Mouse (Mus musculus) regulatory T cell (primary cell): Measurements from ENCODE around the gene Cant1.

Experiments
- in situ Hi-C: fragments of 300-600 bp; cut with MboI, MseI; formaldehyde crosslinking; loops from one replicate; pipeline ENCODE4 v1.15.1; 2025; ENCODE audit warnings: high pct_unique_total_duplicates

Gene Cant1

GRCm38 (mm10) chr11:118430291-118430885 is 11.5 kb upstream of the Cant1 start:
- in situ Hi-C loops, result no loop called here

DNA sequence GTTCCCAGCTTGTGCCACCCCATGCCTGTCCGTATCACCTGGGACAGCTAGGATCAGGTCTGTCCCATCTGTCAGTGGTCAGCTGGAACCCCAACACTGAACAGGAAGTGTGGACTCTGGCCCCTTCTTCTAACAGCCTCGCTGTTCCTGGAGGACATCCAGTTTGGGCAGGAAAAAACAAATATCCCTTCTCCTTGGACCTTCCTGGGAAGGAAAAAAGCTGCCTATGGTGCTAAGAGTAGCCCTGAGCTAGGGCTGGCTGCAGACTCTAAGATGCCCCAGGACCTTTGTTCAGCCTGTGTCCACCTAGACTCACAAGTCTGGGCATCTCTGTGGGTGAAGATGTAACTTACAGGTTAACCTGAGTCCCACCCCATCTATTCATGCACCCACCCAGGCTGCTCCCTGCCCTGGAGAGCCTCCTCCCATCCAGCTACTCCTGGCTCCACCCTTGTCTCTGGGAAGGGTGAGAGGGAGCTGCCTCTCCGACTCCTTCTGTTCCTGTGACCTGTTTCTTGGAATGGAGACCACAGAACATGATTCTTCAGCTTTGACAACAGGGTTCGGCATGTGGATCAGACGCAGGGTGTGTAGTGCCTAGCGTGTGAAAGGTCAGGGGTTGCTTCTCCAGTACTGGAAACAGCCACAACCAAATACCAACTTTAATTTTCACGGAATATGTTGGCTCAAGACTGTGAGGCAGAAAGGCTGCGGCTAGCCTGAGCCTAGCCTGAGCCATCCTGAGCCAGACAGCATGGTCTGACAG is 10.2 kb upstream of the Cant1 start:
- in situ Hi-C loops, result no loop called here

GRCm38 (mm10) chr11:118428460-118428868 is 9.6 kb upstream of the Cant1 start:
- in situ Hi-C loops, result no loop called here

DNA sequence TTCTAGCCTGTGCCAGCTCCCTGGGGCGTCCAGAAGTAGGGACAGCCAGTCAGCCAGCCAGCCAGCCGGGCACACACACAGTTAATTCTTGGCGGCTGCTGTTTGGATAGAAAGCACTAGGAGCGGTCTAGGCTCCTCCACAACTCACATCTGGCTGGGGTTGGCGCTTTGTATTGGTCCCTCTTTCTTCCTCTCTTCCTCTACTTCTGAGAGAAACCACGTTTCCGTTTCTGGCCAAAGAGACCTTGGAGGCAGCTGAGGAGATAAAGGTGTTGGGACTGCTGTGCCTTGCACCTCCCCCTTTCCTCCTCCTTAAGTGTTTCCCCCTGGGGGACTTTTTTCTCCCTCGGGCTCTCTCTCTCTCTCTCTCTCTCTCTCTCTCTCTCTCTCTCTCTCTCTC is 9.1 kb upstream of the Cant1 start, which contains the start of gene C1qtnf1:
Gene C1qtnf1 (plus strand): TSS at position 218 of the 400 bp plus-strand sequence.
- in situ Hi-C loops, result no loop called here

DNA sequence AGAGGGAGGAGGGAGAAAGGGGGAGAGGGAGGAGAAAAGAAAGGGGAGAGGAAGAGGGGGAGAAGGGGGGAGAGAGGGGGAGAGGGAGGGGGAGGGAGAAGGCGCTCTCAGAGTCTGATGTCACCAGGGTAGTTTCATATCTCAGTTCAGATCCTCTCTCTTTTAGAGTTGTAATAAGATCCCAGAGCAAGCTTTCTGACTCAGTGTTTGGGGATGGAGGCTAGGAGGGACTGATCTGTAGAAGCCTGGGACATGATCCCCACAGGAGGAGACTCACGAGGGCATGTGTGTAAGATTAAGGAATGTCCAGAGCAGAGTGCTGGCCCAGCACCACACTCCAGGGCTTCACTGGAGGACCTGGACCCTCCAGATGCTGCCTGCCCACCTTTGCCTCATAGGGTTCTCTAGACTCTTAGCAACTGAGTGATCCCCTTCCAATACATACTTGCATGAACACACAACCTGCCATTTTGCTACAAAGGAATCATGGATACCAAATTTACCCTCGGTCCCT is 8.4 kb upstream of the Cant1 start:
- in situ Hi-C loops, result no loop called here

GRCm38 (mm10) chr11:118426765-118427164 is 7.9 kb upstream of the Cant1 start:
- in situ Hi-C loops, result no loop called here

GRCm38 (mm10) chr11:118424621-118425335 is 5.9 kb upstream of the Cant1 start:
- in situ Hi-C loops, result no loop called here

DNA sequence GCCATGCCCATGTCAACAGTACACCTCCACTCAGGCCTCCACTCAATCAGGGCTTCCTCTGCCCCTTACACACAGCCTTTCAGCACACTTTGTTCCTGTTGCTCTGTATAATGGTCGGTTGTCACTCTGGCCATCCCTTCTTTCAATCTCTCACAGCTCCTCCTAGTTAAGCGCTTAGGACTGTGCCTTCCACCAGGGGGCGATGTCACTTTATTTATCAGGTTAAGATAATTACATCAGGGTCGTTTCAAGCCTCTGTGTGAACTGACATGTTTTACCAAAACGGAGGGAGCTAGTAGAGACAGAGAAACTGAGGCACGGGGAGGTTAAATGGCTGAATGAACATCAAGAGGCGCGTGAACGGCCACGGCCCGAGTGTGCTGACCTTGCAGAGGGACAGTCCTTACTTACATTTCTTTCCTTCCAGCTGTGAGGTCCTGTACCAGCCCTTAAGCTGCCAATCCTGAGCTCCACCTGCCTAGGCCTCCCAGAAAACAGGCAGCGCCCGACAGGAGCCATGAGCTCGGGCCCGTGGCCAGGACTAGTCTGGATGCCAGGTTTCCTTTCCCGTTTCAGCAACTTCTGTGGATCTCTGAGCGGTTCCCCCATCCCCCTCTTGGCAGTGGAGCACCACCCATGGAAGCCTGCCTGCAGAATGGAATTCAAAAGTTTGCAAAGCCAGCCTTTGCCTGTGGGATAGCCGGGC is 4.5 kb upstream of the Cant1 start:
- in situ Hi-C loops, result no loop called here

DNA sequence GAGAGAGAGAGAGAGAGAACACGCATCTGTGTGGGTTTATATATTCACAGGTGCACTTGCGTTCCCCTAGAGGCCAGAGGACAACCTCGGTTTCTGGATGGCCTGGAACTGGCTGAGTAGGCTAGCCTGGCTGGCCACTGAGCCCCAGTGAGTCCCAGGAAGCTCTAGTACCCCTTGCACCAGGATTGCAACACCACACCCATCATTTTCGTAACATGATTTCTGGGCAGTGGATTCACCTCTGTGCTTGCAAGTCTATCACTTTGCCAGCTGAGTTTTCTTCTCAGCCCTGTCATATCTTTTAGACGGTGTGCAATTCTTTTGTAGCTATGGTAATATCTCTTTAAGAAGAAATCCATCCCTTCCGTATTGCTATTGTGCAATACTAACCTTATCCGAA is 1.4 kb upstream of the Cant1 start:
- in situ Hi-C loops, result no loop called here

GRCm38 (mm10) chr11:118418442-118418833 is 448 bp downstream of the Cant1 start:
- in situ Hi-C loops, result no loop called here

DNA sequence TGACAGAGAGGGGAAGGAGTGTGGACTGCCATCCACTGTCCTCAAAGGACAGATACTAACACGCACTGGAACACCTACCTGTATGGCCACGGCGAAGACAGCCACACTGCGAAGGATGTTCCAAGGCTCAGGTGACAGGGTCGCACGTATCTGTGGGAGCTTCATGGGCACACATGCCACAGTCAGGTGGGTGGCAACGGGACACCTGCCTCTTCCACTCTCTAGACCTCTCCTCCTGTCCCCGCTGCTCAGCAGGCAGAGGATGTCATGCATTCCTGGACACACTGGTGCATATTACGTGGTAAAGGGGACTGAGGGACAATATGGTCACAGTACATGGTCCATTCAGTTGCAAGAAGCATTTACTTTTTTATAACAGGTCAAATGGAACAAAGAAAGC is 1.4 kb downstream of the Cant1 start:
- in situ Hi-C loops, result no loop called here

GRCm38 (mm10) chr11:118416046-118416445 is 2.8 kb downstream of the Cant1 start:
- in situ Hi-C loops, result no loop called here

DNA sequence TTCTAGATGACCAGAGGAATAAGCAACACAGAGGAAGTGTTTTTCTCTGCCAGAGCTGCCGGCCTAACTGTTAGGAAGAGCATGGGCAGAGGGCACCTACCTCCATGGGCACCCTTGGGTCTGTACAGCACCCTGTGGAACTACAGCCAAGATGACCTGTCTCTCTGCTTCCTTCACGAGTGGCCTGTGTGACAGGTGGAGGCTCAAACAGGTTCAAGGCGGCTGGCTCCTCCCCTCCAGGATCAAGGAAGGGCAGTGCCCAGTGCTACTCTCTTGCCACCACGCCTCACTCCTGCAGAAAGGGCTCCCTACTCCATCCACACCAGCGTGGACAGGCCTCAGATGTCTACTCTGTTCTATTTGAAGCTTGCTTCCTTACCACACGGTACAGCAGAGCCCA is 3.3 kb downstream of the Cant1 start:
- in situ Hi-C loops, result no loop called here

DNA sequence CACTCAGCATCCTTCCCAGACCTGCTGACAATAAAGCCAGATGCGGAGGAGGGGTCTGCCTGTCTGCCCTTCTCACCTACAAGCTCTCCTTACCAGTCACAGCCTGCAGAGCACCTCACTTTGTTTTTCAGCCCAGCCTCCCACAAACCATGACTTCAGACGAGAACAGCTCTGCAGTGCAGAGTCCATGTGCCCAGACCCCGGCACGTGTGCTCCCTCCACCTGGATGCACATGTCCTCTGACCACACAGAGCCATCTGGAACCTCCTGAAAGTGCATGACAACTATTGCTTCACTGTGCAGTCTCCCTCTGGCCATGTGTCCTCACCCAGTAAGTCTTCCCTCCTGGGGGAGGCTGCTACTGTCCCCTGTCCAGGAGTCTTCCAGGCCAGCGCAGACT is 4.6 kb downstream of the Cant1 start:
- in situ Hi-C loops, result no loop called here

- in situ Hi-C loops, result no loop called here
Measured at GRCm38 (mm10) chr11:118413055-118413454, 5.8 kb downstream of the Cant1 start.

DNA sequence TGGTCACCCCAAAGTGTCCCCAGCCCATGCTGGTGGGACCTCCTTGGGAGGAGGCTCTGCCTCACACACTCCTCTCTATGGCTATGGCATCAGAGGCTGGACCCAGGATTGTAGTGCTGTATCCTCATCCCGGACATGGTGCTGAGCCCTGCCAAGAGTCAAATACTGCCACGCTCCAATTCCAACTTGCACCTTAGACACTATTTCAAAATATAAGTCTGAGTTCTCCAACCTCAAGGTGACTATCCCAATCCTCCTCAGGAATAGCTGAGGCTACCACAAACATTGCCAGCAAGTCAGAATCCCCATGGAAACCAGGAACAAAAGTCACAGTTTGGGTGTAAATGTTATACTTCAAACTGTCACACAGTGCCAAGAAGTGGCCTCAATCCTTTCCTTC is 6.3 kb downstream of the Cant1 start:
- in situ Hi-C loops, result no loop called here

- in situ Hi-C loops, result no loop called here
Measured at GRCm38 (mm10) chr11:118411271-118411670, 7.6 kb downstream of the Cant1 start.

DNA sequence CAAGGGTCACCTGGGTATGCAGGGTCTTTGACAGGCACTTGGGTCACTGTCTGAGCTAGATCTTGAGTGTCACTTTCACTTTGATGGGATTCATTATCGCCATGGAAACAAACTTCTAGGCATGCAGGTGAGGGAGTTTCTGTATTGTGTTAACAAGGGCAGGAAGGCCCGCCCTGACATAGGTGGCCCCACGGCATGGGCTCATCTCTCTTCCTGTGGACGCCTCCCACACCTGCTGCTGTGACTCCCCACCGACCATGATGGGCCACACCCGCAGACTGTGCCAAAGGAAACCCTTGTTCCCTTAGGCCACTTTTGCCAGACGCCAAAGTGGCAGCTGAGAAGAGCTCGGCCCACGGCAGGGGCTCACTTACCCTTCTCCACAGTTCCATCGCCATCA is 8.4 kb downstream of the Cant1 start:
- in situ Hi-C loops, result no loop called here

DNA sequence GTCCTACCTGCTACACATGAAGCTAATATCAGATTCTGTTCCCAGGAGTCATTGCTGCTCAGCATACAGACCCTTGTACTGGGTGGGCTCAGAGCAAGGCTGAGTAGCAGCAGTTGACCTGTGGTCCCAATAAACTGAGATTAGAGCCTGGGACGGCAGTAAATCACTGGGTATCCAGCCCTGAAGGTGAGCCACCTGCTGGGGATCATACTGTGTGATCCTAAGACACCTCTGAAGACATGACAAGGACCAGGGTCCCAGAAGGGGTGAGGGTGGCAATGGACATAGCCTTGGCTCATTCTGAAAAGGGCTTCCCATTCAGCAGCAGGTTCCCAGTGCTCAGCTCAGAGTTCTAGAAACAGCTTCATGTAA is 8.8 kb downstream of the Cant1 start:
- in situ Hi-C loops, result no loop called here

- in situ Hi-C loops, result no loop called here
Measured at GRCm38 (mm10) chr11:118409106-118410072, 9.5 kb downstream of the Cant1 start.
